Mouse (Mus musculus): ENCODE measurements at regions not wholly inside any gene's neighbourhood (a gene's known extent, or its start where the extent isn't known, plus 50 kb on each side); places are given as distances from the start of the nearest gene placed in this dataset.

DNA sequence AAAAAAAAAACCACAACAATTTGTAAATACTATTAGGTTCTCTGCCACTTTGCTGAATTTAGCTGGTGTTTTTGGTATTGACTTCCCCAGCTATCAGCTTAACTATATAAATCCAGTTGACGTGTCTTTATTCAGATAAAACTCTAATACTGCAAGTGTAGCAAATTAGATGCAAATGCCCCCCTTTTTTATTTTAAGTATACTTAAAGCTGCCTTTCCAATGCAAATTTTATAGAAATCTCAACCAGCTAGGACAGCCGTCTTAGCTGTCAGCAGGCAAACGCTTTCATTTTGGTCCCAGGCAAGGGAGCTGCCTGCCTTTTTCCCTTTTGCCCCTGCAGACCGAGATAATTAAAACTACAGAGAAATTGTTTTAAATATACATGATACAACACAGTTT lies 61.6 kb upstream of the Irx3 start:
- TF ChIP-seq CTCF (conservative IDR thresholded peaks at IDR 0.05; ENCODE audit: low read length) (no peak), NANOG (IDR thresholded peaks at IDR 0.05; ENCODE audit: borderline replicate concordance, low read length) (no peak)

Data from E14TG2a.4 (cell line).